Mouse (Mus musculus) mouse embryonic stem cell (cell line): ENCODE results near the gene Unk.
"Not testable (repeated sequence)": the region's sequence is repeated elsewhere in the genome, so short reads cannot be mapped to it uniquely, and the experiment has no call there.

Source experiments
- in situ Hi-C, 2 experiments: fragments of 300-500 bp; cut with MboI; formaldehyde crosslinking; loops; 1 replicate in 1 of 2; 3 replicates in 1 of 2; pipeline ENCODE4 v1.14.3; 2019 to 2020; ENCODE audit warnings: low sequenced_read_pairs in 2 of 2, low pct_unique_long_range_greater_than_20kb in 1 of 2, mixed read lengths in 1 of 2; ENCODE audit not compliant: unreplicated experiment in 1 of 2

The Unk gene

GRCm38 (mm10) chr11:116078221-116078620 is 48.1 kb downstream of the Unk start:
- in situ Hi-C loops = no loop called here

- in situ Hi-C loops = no loop called here
Observed at GRCm38 (mm10) chr11:116078676-116079320, 48.7 kb downstream of the Unk start.

GRCm38 (mm10) chr11:116079511-116079910 is 49.4 kb downstream of the Unk start:
- in situ Hi-C loops = no loop called here

- in situ Hi-C loops = no loop called here
Observed at GRCm38 (mm10) chr11:116081081-116081480, 51.0 kb downstream of the Unk start.

GRCm38 (mm10) chr11:116083096-116083672 is 53.1 kb downstream of the Unk start:
- in situ Hi-C loops = no loop called here

- in situ Hi-C loops = no loop called here
Observed at GRCm38 (mm10) chr11:116084166-116084565, 54.0 kb downstream of the Unk start.

GRCm38 (mm10) chr11:116086258-116087193 is 56.4 kb downstream of the Unk start, which contains the start of gene Wbp2:
Gene Wbp2, minus strand, starts transcription at chr11:116086995.
- in situ Hi-C loops = no loop called here

GRCm38 (mm10) chr11:116087194-116088130 is 57.3 kb downstream of the Unk start:
- in situ Hi-C loops = no loop called here

GRCm38 (mm10) chr11:116088188-116088587 is 58.1 kb downstream of the Unk start:
- in situ Hi-C loops = no loop called here

- in situ Hi-C loops = no loop called here
Observed at GRCm38 (mm10) chr11:116088741-116089394, 58.7 kb downstream of the Unk start.

- in situ Hi-C loops = no loop called here
Observed at GRCm38 (mm10) chr11:116089545-116089944, 59.4 kb downstream of the Unk start.

GRCm38 (mm10) chr11:116091591-116091990 is 61.5 kb downstream of the Unk start:
- in situ Hi-C loops = no loop called here

- in situ Hi-C loops = not testable (repeated sequence)
Observed at GRCm38 (mm10) chr11:116092959-116093358, 62.8 kb downstream of the Unk start.

- in situ Hi-C loops = no loop called here
Observed at GRCm38 (mm10) chr11:116093771-116094565, 63.8 kb downstream of the Unk start.

- in situ Hi-C loops = no loop called here
Observed at GRCm38 (mm10) chr11:116095573-116095972, 65.5 kb downstream of the Unk start.

- in situ Hi-C loops = no loop called here
Observed at GRCm38 (mm10) chr11:116096213-116097108, 66.3 kb downstream of the Unk start.
